Mouse (Mus musculus) E14TG2a.4 (cell line): ENCODE measurements at regions not wholly inside any gene's neighbourhood (a gene's known extent, or its start where the extent isn't known, plus 50 kb on each side); places are given as distances from the start of the nearest gene placed in this dataset.

ENCODE experiments used
- CTCF ChIP-seq: conservative IDR thresholded peaks from 2 replicates; pipeline ENCODE4 v1.5.1; 2014; ENCODE audit warnings: low read length
- NANOG ChIP-seq: IDR thresholded peaks from 2 replicates; pipeline ENCODE4 v1.6.1; 2014; ENCODE audit warnings: borderline replicate concordance, low read length, mixed read lengths
- POU5F1 ChIP-seq: IDR thresholded peaks from 2 replicates; pipeline ENCODE4 v1.6.1; 2014; ENCODE audit warnings: low read length, borderline replicate concordance

- no peak for TF ChIP-seq POU5F1
- TF ChIP-seq CTCF, result no peak
- 0 out of 2 replicates have a peak, but pooled peaks have one; percentile 17 for TF ChIP-seq NANOG
These were observed 53.6 kb upstream of the Cldn18 start for GRCm38 (mm10) chr9:99770696-99771095.
